Mouse (Mus musculus) heart, postnatal 0 days (tissue): ENCODE results near the gene Gm49318. TPM values are rescaled to one million over a fixed set of nuclear protein-coding genes. Genes with fewer than 3 reads are reported as not detected.

Experiments used
- ATAC-seq: fragments of 200-750 bp; cut with Nextera tagmentation; 2 replicates; pipeline ENCODE4 v1.8.0; 2017; ENCODE audit warnings: low read depth, moderate number of reproducible peaks, moderate library complexity; ENCODE audit not compliant: insufficient read depth
- DNase-seq: peaks from one replicate; pipeline ENCODE4 v3.0.0-alpha.2; 2016; ENCODE audit warnings: low spot score
- H3K27ac ChIP-seq: fragments of 300-500 bp; sonication (generic); 2 replicates; pipeline ENCODE4 v1.5.1; 2014; ENCODE audit warnings: low read depth, mild to moderate bottlenecking
- H3K27me3 ChIP-seq: fragments of 300-500 bp; sonication (generic); 2 replicates; pipeline ENCODE4 v1.6.1; 2014; ENCODE audit warnings: low read length, mixed read lengths; ENCODE audit not compliant: control insufficient read depth, insufficient read depth
- H3K36me3 ChIP-seq: fragments of 300-500 bp; sonication (generic); replicated peaks from 2 replicates; pipeline ENCODE4 v1.6.1; 2014; ENCODE audit warnings: low read length, mixed read lengths; ENCODE audit not compliant: control insufficient read depth, insufficient read depth
- H3K4me1 ChIP-seq: fragments of 300-500 bp; sonication (generic); 2 replicates; pipeline ENCODE4 v1.6.1; 2014; ENCODE audit warnings: antibody characterized with exemption; ENCODE audit not compliant: control insufficient read depth, insufficient read depth
- H3K4me2 ChIP-seq: fragments of 300-500 bp; sonication (generic); 2 replicates; pipeline ENCODE4 v1.6.1; 2014; ENCODE audit warnings: low read depth, mild to moderate bottlenecking, low read length, moderate library complexity
- H3K4me3 ChIP-seq: fragments of 300-500 bp; sonication (generic); 2 replicates; pipeline ENCODE4 v1.5.1; 2014; ENCODE audit warnings: low read depth, low read length
- H3K9ac ChIP-seq: fragments of 300-500 bp; sonication (generic); replicated peaks from 2 replicates; pipeline ENCODE4 v1.6.1; 2014; ENCODE audit warnings: low read depth, low read length, mixed read lengths
- H3K9me3 ChIP-seq: fragments of 300-500 bp; sonication (generic); replicated peaks from 2 replicates; pipeline ENCODE4 v1.6.1; 2016; ENCODE audit warnings: low read length; ENCODE audit not compliant: control insufficient read depth
- CTCF ChIP-seq: IDR thresholded peaks from 2 replicates; pipeline ENCODE4 v1.5.1; 2016; ENCODE audit warnings: antibody characterized with exemption, control low read depth, low read depth
- EP300 ChIP-seq: IDR thresholded peaks from 2 replicates; pipeline ENCODE4 v1.6.1; 2016; ENCODE audit warnings: antibody characterized with exemption, low read depth
- WGBS: fragments of 180-500 bp; shearing (Covaris S2); extraction: QIAGEN DNeasy Blood & Tissue Kit; methylation state at CpG from one replicate; pipeline ENCODE4 v1.1.7; 2014; 5-methylcytosine and 5-hydroxymethylcytosine counted together
- polyA plus RNA-seq: library from polyadenylated mRNA; unstranded; fragments of >200 nt; fragmentation: Nextera tagmentation; extraction: Ambion mirVana; gene quantifications from 2 replicates; pipeline ENCODE4 v1.2.1, GENCODE M21; 2015
- total RNA-seq: library from RNA; depleted of rRNA; stranded (reverse); fragments of >200 nt; gene quantifications from 2 replicates; pipeline ENCODE4 v1.2.3, GENCODE M21; 2014; ENCODE audit warnings: low replicate concordance

The Gm49318 gene
- total and polyA plus RNA-seq, 2 experiments from 2014 or later, result not detected

- 40% methylated on average over 2 of the region's 2 CpGs for WGBS
- no peak overlapping the region for H3K4me3 ChIP-seq
- no peak for DNase-seq
- H3K9ac ChIP-seq, result no peak overlapping the region
- H3K36me3 ChIP-seq, result no peaks in the 10 kb centered on the region
- no peaks in the 10 kb centered on the region for H3K4me1 ChIP-seq
- H3K9me3 ChIP-seq, result no peaks in the 10 kb centered on the region
- no peaks in the 10 kb centered on the region for H3K27me3 ChIP-seq
- TF ChIP-seq EP300, result no peak
- TF ChIP-seq CTCF, result no peak
- no peak overlapping the region for H3K4me2 ChIP-seq
- H3K27ac ChIP-seq, result no peak overlapping the region
- ATAC-seq, result no peak
Observed at GRCm38 (mm10) chr9:22041832-22042231, 29.2 kb downstream of the Gm49318 start.

GRCm38 (mm10) chr9:22037826-22038225 is 33.2 kb downstream of the Gm49318 start:
- no peaks in the 10 kb centered on the region for H3K36me3 ChIP-seq
- no peak overlapping the region for H3K4me3 ChIP-seq
- DNase-seq (no peak), ATAC-seq (no peak)
- H3K4me1 ChIP-seq, result no peaks in the 10 kb centered on the region
- TF ChIP-seq CTCF (no peak), EP300 (no peak)
- no peak overlapping the region for H3K9ac ChIP-seq
- no peak overlapping the region for H3K27ac ChIP-seq
- WGBS, result 71% methylated on average over 10 of the region's 10 CpGs
- no peak overlapping the region for H3K4me2 ChIP-seq
- no peaks in the 10 kb centered on the region for H3K9me3 ChIP-seq
- H3K27me3 ChIP-seq, result no peaks in the 10 kb centered on the region

- Histone ChIP-seq H3K4me2 (no peak overlapping the region), H3K4me1 (no peaks in the 10 kb centered on the region), H3K36me3 (no peaks in the 10 kb centered on the region), H3K9ac (no peak overlapping the region), H3K4me3 (no peak overlapping the region), H3K27ac (no peak overlapping the region), H3K27me3 (no peaks in the 10 kb centered on the region), H3K9me3 (no peaks in the 10 kb centered on the region)
- DNase-seq (no peak), ATAC-seq (no peak)
- 57% methylated on average over 6 of the region's 6 CpGs for WGBS
- TF ChIP-seq CTCF (no peak), EP300 (no peak)
Observed at GRCm38 (mm10) chr9:22035300-22036044, 35.6 kb downstream of the Gm49318 start.

GRCm38 (mm10) chr9:22030386-22030785 is 40.7 kb downstream of the Gm49318 start:
- DNase-seq, result no peak
- Histone ChIP-seq H3K27ac (no peak overlapping the region), H3K4me3 (no peak overlapping the region), H3K27me3 (no peaks in the 10 kb centered on the region), H3K4me2 (no peak overlapping the region), H3K36me3 (no peaks in the 10 kb centered on the region), H3K9ac (no peak overlapping the region), H3K9me3 (no peaks in the 10 kb centered on the region), H3K4me1 (no peaks in the 10 kb centered on the region)
- TF ChIP-seq CTCF (no peak), EP300 (no peak)
- ATAC-seq, result no peak
- WGBS, result 82% methylated on average over 9 of the region's 9 CpGs

GRCm38 (mm10) chr9:22028467-22028866 is 42.6 kb downstream of the Gm49318 start:
- no peak overlapping the region for H3K27ac ChIP-seq
- H3K4me3 ChIP-seq, result no peak overlapping the region
- no peaks in the 10 kb centered on the region for H3K36me3 ChIP-seq
- WGBS, result 46% methylated on average over 7 of the region's 7 CpGs
- H3K9me3 ChIP-seq, result no peaks in the 10 kb centered on the region
- no peaks in the 10 kb centered on the region for H3K27me3 ChIP-seq
- no peak for DNase-seq
- ATAC-seq, result no peak
- H3K4me2 ChIP-seq, result no peak overlapping the region
- no peak overlapping the region for H3K9ac ChIP-seq
- TF ChIP-seq CTCF (no peak), EP300 (no peak)
- H3K4me1 ChIP-seq, result no peaks in the 10 kb centered on the region

- no peaks in the 10 kb centered on the region for H3K9me3 ChIP-seq
- H3K27ac ChIP-seq, result no peak overlapping the region
- 51% methylated on average over 8 of the region's 8 CpGs for WGBS
- no peak overlapping the region for H3K4me3 ChIP-seq
- H3K27me3 ChIP-seq, result no peaks in the 10 kb centered on the region
- ATAC-seq, result no peak
- no peaks in the 10 kb centered on the region for H3K36me3 ChIP-seq
- TF ChIP-seq CTCF (no peak), EP300 (no peak)
- no peak overlapping the region for H3K4me2 ChIP-seq
- H3K9ac ChIP-seq, result no peak overlapping the region
- H3K4me1 ChIP-seq, result no peaks in the 10 kb centered on the region
- DNase-seq, result no peak
Observed at GRCm38 (mm10) chr9:22024592-22024991, 46.5 kb downstream of the Gm49318 start.
